Mouse (Mus musculus) megakaryocyte, adult 5-6 weeks (primary cell): ENCODE data around the gene Frmd4b. TPM values are rescaled to one million over a fixed set of nuclear protein-coding genes. Genes with fewer than 3 reads are reported as not detected.
"Not testable (repeated sequence)": the region's sequence is repeated elsewhere in the genome, so short reads cannot be mapped to it uniquely, and the experiment has no call there.

Source experiments
- ATAC-seq: 2 replicates; pipeline ENCODE4 v1.8.0; 2016; ENCODE audit warnings: mild to moderate bottlenecking, inconsistent platforms; ENCODE audit not compliant: poor library complexity, severe bottlenecking
- total RNA-seq, 2 experiments: library from RNA; stranded (forward) in 1 of 2; stranded (reverse) in 1 of 2; fragments of 153-499, 151-499 nt in 1 of 2; fragments of 221-1000, 200-1000 nt in 1 of 2; gene quantifications; 2 replicates each; pipeline versions ENCODE4 v1.2.3 to v1.2.4; 2015 to 2017

Gene Frmd4b
- total RNA-seq, 2 experiments from 2014 or later = 9.8 to 28.3 TPM

DNA sequence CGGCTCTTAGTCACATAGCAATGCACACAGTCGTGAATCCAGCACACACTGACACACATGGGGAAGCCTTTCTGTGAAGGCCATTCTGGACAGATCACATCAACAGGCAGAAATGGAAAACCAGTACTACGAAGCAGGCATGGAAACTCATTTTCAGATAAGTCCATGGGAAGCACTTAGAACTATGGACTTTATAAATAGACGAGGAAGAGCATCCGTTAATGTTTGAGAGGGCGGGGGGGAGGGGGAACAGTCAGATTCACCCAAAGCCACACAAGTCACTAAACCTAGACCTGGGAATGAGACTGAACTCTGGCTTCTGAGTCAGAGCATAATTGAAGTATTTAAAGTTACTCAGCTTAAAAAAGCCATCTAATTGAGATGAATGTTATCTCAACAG is 186.8 kb downstream of the Frmd4b start:
- ATAC-seq = no peak

DNA sequence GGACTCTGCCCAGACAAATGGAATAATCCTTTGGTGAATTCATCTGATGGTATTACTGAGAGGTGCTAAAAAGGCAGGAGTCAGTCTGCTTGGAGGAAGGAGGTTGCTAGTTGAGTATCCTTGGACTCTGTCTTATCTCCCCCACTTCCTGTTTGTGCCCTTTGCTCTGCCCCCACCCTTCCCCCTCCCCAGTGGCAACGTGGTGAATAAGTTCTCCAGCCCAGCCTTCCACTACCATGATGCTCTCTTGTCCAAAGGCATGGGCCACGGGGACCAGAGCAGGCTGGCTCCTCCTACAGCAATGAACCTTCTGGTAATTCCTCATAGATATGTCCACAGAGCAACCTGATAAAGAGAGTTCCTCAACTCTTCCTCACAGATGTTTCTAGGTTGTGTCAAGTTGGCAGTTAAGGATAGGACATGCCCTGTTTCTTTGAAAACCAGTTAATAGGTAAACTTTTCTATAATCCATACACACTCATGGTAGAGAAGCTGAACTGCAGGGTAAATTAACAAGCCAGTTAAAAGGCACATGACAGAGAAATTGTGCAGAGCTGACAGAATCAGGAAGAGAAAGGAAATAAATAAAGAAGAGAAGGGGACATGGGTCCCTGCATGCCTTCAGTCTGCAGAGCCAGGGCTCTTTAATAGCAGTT is 187.5 kb downstream of the Frmd4b start:
- peak; percentile 28 for ATAC-seq

DNA sequence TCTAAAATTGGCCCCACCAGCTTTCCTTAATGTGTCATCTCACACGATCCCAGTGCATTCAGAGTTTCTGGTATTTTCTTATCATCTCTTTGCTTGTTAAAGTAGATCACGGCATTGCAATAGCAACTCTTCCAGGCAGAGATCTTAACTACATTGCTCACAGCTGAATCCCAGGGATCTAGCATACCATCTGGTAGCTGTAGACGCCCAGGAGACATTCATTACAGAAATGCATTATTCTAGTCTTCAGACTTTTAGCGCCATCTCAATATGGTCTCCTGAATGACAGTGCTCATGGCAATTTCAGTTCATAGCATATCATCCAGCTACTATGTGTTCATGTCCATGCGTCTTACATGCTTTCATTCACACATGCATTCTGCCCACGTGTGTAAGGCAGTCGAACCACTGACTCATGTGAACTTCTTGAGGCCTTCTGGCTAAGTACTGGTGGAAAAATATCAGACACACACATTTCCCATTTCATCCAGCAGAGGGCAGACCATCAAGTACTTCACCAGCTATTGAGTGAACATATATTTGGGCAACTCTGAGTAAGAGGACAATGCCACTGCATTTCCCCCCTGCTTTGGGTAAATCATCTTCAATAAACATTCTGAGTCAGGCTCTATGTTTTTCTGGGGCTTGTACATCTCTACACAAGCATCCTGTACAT is 197.4 kb downstream of the Frmd4b start:
- ATAC-seq = peak; percentile 72

GRCm38 (mm10) chr6:97416972-97417554 is 200.3 kb downstream of the Frmd4b start:
- ATAC-seq = peak; percentile 79

- ATAC-seq = not testable (repeated sequence)
Observed at GRCm38 (mm10) chr6:97415578-97415977, 201.8 kb downstream of the Frmd4b start.

- no peak for ATAC-seq
Observed at GRCm38 (mm10) chr6:97413453-97413852, 203.9 kb downstream of the Frmd4b start.

GRCm38 (mm10) chr6:97412403-97412802 is 204.9 kb downstream of the Frmd4b start:
- no peak for ATAC-seq

DNA sequence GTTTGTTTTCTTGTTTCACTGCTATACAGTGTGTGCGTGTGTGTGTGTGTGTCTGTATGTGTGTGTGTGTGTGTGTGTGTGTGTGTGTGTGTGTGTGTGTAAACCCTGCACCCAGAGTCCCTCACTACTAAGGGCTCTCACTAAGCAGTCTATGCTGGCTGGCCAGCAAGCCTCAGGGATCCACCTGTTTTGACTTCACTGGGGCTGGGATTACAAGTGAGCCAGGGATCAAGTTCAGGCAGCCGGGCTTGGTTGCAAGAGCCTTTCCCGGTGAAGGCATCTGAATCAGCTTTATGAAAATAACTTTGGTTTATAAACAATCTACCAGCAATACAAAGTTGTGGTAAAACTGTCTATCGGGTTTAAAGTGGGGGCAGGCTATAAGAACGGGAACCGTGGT is 206.0 kb downstream of the Frmd4b start:
- no peak for ATAC-seq

DNA sequence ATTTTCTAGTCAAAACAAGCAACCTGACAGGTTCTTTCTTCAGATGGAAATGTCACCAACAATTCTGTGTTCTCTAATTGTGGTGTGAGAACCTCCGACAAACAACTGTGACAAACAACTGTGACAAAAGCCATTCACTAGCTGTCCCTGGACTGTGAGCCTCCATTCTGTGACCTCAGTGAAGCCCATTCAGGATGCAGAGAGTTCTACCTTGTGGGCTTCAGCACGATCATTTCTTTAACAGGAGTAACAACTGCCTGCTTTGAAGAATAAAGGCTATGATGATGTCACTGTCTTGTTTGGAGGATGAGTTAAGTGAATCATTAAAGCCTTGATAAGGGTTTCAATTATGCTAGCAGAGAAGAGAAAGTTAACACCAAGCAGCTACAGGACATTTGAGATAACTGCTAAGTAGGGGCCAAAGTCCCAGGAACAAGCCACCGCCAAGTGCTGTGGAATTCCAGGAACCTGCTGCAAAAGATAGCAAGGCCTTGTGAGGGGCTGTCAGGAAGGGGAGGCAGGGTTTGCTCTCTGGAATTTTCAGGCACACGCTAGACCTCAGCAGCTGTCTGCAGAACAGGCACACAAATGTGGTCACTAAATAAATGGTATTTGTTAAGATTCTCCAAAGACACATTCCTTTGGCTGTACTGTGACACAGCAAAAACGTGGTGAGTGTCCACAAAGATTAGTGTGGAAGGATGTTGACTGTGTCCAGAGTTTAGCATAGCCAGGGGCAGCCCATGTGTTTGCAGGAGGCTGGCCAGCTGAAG is 207.7 kb downstream of the Frmd4b start:
- no peak for ATAC-seq

- no peak for ATAC-seq
Observed at GRCm38 (mm10) chr6:97407914-97408313, 209.4 kb downstream of the Frmd4b start.

GRCm38 (mm10) chr6:97407425-97407824 is 209.9 kb downstream of the Frmd4b start:
- no peak for ATAC-seq

DNA sequence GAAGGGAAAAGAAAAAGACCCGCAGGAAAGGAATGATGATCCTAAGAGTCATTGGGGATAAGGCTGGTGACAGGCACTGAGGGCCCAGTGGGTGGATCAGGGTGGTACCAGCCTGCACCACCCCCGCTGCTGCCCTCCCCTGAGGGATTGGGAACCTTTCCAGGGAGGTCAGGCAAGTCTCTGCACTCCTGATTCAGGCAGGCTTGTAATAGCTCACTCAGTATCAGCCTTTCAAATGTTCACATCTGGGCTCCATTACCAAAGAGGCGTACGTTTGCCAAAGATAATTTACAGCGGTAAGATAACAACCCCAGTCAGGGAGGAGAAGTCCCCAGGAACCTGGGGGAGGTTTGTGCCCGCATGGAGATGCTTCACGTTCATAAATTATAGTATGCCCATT is 212.0 kb downstream of the Frmd4b start:
- ATAC-seq = no peak

GRCm38 (mm10) chr6:97402822-97403472 is 214.4 kb downstream of the Frmd4b start:
- no peak for ATAC-seq

- no peak for ATAC-seq
Observed at GRCm38 (mm10) chr6:97400446-97400845, 216.9 kb downstream of the Frmd4b start.

DNA sequence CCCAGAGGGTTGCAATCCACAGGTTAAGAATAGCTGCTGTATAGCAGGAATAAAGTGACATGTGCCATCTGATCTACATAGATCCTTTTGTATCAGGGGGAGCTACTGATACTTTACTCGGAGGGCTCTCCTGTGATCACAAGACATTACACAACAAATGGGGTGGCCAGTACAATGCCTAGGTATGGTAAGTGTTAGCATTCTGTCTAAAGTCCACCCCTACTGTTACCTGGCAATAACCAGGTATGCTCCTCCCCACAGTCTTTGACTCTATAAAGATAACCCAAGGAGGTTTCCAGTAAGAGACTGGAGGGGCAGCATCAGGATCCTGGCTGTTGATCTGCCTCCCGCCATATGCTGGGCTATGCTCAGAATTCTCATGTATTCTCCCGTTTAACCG is 219.4 kb downstream of the Frmd4b start:
- no peak for ATAC-seq

DNA sequence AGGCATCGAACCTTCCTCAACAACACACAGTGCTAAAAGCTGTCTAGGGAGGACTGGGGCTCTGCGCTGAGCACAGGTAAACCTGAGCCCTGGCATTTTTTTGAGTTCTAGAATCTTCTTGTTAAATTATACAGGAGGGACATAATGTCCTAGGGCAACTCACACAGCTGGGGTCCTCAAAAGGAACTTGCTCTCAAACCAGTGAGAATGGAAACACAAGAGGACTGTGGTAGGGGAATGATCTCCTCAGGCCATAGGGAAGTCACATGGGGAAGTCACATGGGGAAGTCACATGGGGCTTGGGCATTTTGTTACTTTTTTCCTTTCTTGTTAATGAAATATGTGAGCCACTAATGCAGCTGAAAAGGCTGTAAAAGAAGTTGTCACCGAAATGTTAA is 220.4 kb downstream of the Frmd4b start:
- ATAC-seq = no peak

GRCm38 (mm10) chr6:97396351-97396956 is 220.9 kb downstream of the Frmd4b start:
- ATAC-seq = no peak

- ATAC-seq = no peak
Observed at GRCm38 (mm10) chr6:97395477-97396350, 221.6 kb downstream of the Frmd4b start.

DNA sequence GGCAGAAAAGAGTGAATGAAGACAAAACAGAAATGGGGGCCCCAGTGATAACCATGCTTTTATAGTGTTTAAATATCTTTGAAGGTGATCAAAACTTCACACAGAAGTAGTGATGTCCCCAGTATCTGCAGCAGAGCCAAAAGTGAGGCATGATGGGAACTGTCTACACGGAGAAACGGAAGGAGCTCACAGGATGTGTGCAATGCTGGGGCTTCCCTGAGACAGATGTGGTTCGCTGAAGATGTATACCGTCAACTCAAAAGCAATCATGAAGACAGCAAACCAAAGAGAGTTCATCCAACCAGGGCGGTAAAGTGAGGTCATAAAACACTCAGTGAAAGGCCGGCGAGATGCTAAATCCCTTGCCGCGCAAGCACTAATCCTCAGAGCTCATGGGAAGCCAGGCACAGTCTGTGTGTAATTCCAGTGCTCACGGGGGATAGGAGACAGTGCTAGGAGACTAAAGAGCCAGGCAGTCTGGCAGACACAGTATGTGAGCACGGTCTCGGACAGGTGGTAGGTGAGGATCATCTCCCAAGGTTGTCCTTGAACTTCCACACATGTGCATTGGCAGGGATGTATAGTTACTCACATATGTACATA is 222.8 kb downstream of the Frmd4b start:
- ATAC-seq = no peak
